Mouse (Mus musculus) heart, adult 9 months (tissue): ENCODE measurements around the gene Pitpnc1.

Source experiments
- DNase-seq, 2 experiments: peaks; one replicate each; pipeline ENCODE4 v3.0.0; 2022; ENCODE audit warnings: low spot score in 2 of 2

Pitpnc1 gene

DNA sequence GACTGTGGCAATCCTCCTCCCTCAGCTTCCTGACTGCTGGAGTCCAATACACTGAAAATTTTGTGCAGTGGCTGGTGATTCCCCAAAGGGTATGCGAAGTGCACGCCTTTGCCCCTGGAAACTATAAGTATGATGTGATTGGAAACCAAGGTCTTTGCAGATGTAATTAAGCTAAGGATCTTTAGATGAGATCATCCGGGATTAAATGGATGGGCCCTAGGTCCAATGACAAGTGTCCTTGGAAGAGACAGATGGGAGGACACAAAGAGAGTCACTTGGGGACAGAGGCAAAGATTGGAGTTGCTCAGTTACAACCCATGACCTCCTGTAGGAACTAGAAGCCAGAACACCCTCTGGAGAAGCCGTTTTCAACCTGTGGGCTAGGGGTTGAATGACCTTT, 233.0 kb downstream of the Pitpnc1 start:
- no peak for DNase-seq

DNA sequence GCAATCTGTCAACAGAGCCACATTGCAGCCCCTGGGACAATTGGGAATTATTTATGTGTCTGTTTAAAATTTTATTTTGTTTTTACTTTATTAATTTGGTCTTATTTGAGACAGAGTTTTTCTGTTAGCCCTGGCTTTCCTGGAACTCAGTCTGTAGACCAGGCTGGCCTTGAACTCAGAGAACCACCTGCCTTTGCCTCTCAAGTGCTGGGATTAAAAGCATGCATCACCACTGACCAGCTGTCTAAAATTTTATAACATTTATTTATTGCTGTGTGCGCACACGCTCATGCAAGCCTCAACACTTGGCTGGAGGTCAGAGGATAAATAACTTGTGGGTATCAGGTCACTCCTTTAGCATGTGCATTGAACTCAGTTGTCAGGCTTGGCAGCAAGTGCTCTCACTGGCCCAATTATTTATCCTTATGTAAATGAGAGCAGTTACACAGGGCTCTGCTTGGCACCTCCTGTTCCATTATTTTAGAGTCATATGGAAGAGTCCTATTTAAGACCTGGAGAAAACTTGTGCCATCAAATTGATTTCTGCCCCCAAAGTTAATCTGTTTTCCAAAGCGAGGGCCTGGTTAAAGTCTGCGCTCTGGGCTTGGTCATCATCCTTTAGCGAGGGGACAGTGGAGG, 237.1 kb downstream of the Pitpnc1 start:
- DNase-seq: no peak

DNA sequence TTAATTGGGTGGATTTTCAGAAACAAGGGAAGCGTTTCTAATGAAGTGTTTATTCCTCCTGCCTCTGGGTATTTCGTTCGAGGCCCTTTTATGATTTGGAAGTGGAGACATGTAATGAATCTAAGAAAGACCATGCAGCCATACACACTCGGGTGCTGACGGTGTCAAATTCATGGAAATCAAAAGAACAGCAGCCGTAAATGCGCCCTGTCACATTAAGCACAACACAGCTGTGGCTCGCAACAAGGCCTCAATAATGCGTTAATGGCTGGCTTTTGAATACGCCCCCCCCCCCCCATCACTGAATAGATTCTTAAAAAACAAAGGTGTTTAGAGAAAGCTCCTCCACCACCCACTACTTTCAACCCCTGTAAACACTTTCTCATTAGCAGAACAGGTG, 240.4 kb downstream of the Pitpnc1 start:
- DNase-seq: no peak

DNA sequence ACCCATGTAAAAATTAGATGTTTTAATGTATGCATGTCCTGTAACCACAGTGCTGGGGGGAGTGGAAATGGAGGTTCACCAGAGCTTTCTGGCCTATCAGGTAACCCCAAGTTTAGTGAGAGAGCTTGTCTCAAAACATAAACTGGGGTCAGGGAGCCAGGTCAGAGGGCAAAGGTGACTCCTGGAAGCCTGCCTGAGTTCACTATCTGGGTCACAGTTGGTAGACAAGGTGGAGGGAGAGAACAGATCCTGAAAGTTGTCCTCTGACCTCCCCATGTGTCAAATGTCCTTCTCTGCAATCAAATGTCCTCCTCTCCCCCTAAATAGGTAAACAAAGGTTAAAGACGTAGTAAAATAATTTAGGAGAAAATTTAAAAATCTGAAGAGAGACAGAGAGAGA, 244.1 kb downstream of the Pitpnc1 start:
- no peak for DNase-seq

DNA sequence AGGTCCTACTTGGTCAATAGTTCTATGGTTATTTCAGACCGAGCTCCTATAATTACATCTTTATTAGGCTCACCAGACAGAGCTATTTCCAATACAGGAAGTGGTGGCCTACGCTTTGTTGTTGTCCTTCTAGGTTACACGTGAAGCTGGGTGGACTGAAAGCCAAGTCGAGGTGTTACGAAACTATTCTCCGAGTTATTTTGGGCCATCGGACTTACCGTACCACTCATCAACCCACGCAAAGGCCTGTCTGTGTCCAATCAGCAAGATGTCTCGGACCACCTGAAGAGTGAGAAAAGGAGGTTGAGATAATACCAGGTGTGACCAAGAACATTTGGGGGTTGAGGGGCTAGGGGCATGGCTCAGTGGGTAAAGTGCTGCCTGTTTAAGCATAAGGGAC, 244.5 kb downstream of the Pitpnc1 start:
- peak; percentile 53 to 70 for DNase-seq

DNA sequence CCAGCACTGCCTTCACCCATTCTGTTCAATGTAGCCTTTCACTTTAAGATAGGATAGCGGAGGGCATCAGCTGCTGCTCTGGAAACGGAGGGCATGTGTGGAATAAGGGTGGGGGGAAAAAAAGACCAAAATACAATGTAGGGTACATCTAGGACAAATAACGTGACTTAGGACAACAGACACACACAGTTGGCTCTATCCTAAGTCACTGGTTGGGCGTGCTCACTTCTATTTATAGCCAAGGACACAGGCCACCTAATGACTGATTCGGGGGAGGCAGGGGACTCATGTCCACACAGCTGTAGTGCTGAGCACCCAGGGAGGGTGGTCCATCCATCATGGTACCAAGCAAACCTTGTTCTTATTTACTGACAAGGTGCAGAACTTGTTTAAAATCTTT, 245.2 kb downstream of the Pitpnc1 start:
- DNase-seq: peak; percentile 53 to 62

DNA sequence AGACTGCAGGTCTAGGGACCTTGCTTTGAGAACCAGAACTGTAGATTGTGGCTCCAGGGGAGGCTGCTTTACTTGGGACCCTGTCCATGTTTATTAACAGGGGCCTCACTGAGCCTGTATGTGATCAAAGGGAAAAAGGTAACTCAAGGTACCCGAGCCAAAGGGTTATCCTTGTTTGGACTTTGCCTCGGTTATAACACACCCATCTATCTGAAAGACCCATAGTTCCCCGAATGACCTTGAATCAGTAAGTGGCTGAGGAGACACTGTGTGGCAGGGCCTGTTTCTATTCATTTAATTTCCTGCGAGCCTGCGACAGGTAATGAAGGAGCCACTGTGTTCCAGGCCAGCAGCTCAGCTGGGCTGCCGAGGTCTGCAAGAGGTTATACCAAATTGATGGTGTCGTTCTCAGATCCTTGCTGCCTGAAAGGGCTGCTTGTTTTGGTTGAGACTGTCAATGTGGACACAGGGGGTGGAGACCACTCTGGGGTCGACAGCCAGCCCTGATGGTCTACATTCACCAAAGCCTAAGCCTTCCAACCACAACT, 246.8 kb downstream of the Pitpnc1 start:
- DNase-seq: no peak

DNA sequence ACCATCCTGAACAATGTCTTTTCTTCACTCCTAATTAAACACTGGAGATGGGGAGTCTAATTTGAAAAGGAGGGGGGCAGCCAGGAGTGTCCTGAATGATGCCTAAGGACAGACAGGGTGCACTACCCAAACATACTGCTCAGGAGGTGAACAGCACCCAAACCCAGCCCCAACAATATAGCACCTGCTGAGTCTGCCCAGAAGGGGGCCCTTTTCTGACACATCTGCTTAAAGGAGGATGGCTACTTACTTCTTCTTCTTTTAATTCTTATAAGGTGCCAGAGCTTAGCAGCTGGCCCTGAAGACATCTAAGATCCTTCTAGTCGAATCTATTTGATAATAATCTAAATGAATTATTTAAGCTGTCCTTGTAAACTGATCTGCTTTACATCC, 247.3 kb downstream of the Pitpnc1 start:
- no peak for DNase-seq

DNA sequence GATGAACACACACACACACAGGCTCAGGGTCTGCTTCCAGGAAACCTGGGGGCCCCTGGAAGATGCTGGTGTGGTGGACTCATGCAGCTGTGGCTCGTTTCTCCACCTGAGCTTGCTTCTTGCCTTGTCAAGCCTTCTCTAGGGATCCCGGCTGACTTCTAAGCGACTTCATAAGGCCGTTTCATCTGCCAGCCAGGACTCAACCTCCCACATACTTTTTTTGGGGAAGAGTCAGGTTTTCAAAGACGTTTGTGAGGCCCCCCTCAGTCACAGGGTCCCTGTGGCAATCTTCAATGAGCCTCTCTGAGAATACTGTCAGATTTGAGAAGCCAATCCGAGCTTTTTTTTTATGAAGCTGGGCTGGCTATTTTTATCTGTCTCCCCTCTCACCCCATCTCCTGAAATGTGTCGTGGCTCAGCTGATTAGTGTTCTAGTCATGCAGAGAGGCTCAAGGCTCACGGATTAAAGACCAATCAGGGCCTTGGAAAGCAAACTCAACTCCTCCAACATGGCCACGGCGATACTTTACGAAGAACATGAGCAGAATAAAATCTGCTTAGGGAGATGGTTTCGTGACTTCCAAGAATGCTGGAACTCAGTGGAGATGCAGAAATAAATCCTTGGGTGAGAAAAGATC, 247.8 kb downstream of the Pitpnc1 start:
- DNase-seq: no peak

DNA sequence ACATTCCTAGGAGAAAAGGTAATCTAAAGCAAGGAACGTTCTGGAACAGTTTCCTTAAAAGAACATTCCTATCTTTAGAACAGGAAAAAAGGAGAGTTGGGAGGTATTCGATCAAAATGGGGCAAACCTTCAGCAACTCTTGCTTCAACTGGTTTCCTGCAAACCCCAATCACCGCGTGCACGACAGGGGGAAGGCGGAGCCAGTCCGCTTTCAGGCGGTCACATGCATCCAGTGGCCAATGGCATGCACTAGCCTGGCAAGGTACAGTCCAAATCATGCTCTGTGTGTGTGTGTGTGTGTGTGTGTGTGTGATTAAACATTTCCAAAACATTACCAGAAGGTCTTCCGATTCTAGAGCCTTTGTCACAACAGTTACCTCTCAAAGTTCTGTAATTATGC, 255.4 kb downstream of the Pitpnc1 start:
- DNase-seq: no peak

DNA sequence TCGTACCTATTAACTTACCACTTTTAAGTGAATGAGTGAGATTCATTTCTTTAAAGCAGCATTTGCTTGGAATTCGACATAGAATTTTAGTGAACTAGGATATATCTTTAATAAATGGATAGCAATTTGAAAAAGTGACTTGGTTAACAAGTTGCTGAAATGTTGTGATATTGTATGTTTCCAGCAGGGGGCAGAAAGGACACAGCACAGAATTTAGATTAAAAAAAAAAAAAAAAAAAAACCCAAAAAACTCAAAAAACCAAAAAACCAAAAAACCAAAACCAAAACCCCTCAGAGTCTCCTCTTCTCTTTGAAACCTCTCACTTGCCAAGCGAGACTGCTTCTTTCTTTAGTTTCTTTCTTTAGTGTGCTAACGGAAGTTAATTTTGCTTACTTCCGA, 256.8 kb downstream of the Pitpnc1 start:
- no peak for DNase-seq

DNA sequence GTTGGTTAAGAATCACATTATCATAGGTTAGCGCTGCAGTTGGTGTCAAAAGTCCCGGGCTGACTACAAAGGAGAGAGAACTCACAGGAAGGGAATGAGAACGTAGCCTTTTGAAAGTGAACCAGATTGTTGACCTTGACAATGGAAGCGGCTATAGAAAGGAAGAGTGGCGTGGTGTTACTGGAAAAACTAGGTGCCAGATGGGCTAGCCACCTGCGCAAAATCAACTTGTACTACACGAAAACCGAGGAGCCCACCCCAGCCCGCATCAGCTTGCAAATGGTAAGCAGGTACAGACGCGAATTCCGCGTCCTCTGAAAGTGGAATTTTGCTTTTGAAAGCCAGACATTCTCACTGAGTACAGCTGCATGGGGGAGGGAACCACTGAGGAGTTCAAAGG, 260.7 kb downstream of the Pitpnc1 start:
- no peak for DNase-seq

DNA sequence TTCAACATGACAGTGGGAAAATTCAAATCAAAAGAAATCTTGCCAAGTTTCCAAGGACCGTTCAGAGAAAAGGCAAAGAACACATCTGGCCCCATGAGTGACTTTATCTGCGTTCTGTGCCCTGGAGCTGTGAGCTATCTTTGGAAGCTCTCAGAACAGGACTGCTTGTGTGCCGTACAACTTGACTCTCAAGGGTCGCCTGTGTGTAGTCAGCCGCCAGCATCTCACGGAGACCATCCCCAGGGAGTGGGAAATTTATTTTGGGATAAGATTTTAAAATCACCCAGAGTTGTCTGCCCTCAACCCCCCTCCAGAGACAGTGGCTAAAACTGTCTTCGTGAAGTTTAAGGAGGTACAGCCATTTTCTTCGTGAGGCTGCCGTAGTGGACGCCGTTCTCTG, 268.7 kb downstream of the Pitpnc1 start:
- DNase-seq: peak; percentile 37 to 44

DNA sequence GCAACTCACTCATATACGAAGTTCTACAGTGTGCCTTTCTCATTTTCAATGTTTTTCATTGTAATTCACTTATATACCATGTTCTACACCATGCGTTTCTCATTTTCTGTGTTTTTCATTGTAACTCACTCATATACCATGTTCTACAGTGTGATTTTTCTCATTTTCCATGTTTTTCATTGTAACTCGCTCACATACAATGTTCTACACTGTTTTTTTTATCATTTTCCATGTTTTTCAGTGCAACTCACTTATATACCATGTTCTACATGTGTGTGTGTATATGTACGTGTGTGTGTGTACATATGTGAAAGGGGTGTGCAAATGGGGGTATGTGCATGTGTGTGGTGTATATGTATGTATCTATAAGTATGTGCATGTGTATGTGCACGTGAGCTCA, 271.2 kb downstream of the Pitpnc1 start:
- DNase-seq: no peak

DNA sequence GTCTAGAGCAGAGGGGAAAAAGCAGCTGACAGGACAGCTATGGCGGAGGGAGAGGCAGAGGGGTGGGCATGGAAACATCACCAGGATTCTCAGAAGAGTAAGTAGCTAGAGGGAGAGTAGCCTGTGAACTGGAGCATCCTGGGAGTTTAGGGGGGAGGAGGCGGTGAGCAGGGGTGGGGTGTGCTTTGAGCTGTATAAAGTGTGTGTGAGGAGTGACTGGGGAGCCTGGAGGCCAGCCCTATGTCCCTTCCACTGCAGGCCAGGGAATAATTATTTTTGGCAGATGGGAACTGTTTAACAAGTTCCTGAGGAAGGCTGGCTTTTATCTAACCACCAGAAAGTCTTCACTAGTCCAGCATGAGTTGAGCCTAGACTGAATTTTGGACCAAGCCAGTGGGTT, 275.2 kb downstream of the Pitpnc1 start:
- DNase-seq: peak; percentile 12 to 30

DNA sequence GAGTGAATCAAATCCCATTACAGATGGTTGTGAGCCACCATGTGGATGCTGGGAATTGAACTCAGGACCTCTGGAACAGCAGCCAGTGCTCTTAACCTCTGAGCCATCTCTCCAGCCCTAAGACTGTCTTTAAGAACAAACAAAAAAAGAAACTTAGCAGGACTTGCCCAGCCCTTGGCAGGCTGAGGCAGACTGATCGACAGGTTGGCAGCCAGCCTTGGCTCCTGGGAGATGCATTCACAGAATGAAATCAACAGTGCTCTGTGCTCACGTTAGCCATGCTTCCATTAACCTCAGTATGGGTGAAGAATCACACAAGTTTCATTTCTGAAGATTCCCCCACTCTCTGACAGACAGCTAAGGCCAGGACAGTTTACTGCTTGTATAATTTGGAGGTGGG, 280.1 kb downstream of the Pitpnc1 start:
- DNase-seq: peak in 1 of 2 experiments; percentile 28

DNA sequence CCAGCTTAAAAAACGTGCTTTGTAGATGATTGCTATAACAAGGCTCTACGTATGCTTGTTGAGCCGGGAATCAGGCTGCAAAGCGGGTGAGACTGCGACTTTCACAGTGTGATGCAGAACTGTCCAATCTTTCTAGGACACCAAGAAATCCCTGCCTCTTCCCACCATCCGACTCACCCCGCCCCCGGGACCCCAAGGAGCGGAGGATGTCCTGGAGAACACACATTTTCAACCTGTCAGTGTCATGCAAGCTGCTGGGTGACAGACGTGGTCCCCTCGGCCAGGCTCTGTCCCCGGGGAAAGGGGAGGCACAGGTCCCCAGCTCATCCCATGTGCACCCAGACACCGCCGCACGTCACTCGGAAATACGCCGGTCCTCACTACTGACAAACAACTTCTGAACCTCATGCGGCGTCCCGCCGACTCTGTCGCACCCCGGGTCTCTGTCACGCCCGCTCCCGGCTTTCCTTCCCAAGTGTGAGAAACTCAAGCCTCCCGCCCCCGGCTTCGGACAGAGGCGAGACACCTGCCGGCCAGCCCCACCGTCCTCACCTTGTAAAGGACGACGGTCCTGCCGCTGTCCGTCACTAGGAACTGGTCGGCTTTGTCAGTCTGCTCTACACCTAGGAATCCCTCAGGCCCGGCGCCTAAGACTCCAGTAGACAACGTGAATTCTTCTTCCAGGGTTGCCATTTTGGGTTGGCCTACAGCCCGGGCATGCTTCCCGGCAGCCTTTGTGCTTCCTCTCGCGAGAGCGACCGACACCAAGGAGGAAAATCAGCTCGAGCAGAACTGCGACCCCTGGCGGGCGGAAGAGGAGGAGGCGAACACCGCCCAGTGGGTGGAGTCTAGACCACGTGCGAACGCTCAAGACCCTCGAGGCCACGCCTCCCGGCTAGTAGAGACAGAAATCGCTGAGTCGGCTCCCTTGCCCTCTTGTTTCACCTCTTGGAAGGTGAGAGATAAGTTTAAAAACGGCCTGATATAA, 281.6 kb downstream of the Pitpnc1 start, which contains the start of gene Nol11:
TSS of gene Nol11 (minus strand) at position 817 of the 988 bp plus-strand sequence.
- DNase-seq: peak; percentile 96 to 99

DNA sequence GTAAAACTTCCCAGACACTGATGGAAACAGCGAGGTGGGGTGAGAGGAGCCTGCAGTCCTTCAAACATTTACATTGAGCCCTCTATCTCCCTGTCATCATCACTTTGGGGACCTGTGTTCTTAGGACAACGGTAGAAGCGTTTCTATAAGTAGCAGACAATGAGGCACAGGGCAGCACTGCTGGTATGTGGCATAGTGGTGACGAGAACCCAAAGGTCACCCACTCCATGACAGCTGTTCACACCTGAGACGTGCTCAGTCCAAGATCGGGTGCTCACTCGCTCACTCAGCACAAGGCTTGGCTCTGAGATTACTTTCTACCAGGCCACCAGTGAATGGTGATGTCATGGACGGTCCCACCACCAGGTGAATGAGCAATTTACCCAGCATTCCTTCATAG, 286.7 kb downstream of the Pitpnc1 start:
- no peak for DNase-seq

DNA sequence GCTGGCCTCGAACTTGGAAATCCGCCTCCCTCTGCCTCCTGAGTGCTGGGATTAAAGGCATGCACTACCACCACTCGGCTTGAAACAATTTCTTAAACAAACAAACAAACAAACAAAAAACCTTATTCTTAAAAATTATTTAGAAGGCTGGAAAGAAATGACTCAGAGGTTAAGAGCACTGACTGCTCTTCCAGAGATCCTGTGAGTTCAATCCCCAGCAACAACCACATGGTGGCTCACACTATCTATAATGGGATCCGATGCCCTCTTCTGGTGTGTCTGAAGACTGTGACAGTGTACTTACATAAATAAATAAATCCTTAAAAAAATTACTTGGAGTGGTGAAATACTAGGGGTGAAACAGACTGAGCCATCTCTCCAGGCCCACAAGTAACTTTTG, 309.3 kb downstream of the Pitpnc1 start:
- no peak for DNase-seq

DNA sequence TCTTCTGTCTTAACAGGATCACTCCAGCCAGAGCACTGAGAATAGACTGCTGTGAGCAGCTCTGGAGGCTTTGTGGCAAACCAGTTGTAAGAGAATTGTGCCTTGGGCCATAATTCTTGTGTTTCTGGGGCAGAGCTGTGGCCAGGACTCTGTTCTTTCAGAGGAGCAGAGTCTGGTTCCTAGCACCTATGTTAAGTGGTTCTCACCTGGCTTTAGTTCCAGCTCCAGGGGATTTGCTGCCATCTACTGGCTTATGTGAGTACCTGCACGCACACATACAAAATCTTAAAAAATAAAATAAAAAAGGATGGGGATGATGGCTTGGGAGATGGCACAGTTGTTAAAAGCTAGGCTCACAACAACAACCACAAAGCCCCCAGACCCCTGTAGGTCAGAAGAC, 311.5 kb downstream of the Pitpnc1 start:
- no peak for DNase-seq
